Mouse (Mus musculus): ENCODE data around the gene Fhad1.

DNA sequence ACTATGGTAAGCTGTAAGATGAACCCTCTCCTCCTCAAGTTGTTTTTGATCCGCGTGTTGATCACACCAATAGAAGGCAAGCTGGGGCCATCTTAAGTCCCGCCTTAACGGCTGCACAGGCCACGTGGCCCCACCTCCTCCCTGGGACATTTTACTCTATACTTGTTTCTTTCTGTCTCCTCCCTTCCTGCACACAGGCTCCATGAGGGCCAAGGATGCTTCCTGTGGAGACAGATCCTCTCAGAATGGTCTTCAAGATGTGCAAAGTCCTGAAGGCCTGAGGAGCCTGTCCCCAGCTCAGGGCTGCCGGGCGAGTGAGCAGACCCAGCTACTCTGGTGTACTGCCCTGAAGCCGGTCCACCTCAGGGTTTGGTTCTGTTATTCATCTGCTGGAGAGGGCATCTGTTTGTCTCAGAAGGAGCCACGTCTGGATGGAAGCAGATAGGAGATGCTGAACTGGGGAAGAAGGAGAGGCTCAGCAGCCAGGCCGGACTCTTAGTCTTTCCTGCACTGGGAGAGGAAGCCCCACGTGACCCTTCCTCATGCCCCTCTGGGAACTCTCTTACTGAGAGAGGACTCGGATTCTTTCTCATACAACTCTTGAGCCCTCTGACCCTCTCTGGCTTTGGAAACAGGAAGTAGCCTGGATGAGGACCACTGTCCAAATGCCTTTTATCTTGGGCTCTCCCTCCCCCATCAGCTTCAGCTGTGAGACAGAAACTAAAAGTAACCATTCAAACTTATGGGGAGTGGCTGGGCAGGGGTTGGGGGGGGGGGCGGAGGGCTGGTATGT is 101.5 kb downstream of the Fhad1 start:
- TF ChIP-seq EP300 (IDR thresholded peaks at IDR 0.05; ENCODE audit: low read depth) (no peak), CTCF (IDR thresholded peaks at IDR 0.05; ENCODE audit: low read depth) (no peak)

Data from liver, embryonic 14.5 days (tissue).